ENCODE assay signal across 8 mouse cellular contexts in the genomic region with DNA sequence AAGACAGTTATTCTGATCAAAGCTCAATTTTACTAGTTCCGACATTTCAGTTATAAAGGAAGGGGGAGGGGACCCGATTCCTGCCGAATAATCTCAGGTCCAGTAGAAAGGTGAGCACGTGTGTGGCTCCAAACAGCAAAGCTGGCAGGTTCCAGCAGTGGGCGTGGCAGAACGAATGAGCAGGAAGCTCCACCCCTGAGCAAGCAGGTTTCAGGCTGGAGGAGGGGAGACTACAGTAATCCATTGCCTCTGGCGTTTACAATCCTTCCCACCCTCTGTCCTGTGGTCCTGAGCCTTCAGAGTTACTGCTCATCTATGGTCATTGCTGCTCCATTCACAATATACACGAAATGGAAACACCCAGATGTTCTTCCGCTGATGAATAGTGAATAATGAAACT. TPM values are rescaled to one million over a fixed set of nuclear protein-coding genes. Genes with fewer than 3 reads are reported as not detected.
DNase-seq lines count a peak whose midpoint lies in the region; ATAC-seq and TF ChIP-seq lines count a peak whose summit lies in the region.
"Not testable (repeated sequence)": the region's sequence is repeated elsewhere in the genome, so short reads cannot be mapped to it uniquely, and the experiment has no call there.

No protein-coding gene starts in this region.

- not testable (repeated sequence) for H3K36me3 ChIP-seq in forebrain, embryonic 16.5 days (ENCODE audit: control insufficient read depth, insufficient read depth); hindbrain, embryonic 10.5 days; kidney, embryonic 16.5 days (ENCODE audit: insufficient read depth, low read length); liver, embryonic 15.5 days (replicated peaks); midbrain, embryonic 15.5 days (replicated peaks); stomach, postnatal 0 days (ENCODE audit: control insufficient read depth, insufficient read depth, low read length)

- H3K27ac ChIP-seq in forebrain, embryonic 16.5 days (ENCODE audit: low read length); hindbrain, embryonic 10.5 days; kidney, embryonic 16.5 days (ENCODE audit: low read length); liver, embryonic 15.5 days (replicated peaks); midbrain, embryonic 15.5 days; stomach, postnatal 0 days (replicated peaks): not testable (repeated sequence)

- ATAC-seq in forebrain, embryonic 16.5 days = peak; percentile 28; the same call in 1 of the 2 replicates
- ATAC-seq in kidney, embryonic 16.5 days (ENCODE audit: low FRiP score, low TSS enrichment) = peak; percentile 42; the same call in 1 of the 2 replicates
- peak; percentile 40 for ATAC-seq in liver, embryonic 15.5 days (ENCODE audit: insufficient read depth)
- peak; percentile 60; the same call in 1 of the 2 replicates for ATAC-seq in midbrain, embryonic 15.5 days (replicated peaks)
- peak; percentile 53; the same call in 1 of the 2 replicates for ATAC-seq in stomach, postnatal 0 days (ENCODE audit: low FRiP score, low TSS enrichment)

- not testable (repeated sequence) for H3K9me3 ChIP-seq in forebrain, embryonic 16.5 days (ENCODE audit: control insufficient read depth, low read length); hindbrain, embryonic 10.5 days; kidney, embryonic 16.5 days (ENCODE audit: low read length); liver, embryonic 15.5 days (replicated peaks); midbrain, embryonic 15.5 days; stomach, postnatal 0 days (ENCODE audit: control insufficient read depth, low read length)

- DNase-seq in 416B (ENCODE audit: low read depth) = peak; percentile 40
- peak; percentile 31 to 40 for DNase-seq in adrenal gland, postnatal 36 days
- DNase-seq in hindbrain, embryonic 10.5 days (ENCODE audit: low spot score) = not testable (repeated sequence)
- peak; percentile 68 for DNase-seq in stomach, postnatal 0 days (ENCODE audit: low spot score)

- TF ChIP-seq CTCF in stomach, postnatal 0 days (IDR thresholded peaks at IDR 0.05; ENCODE audit: low read depth) = not testable (repeated sequence)

- WGBS in forebrain, embryonic 16.5 days = 12% methylated on average over 9 of the region's 9 CpGs
- 8% methylated on average over 9 of the region's 9 CpGs for WGBS in hindbrain, embryonic 10.5 days
- 5% methylated on average over 9 of the region's 9 CpGs for WGBS in kidney, embryonic 16.5 days
- WGBS in liver, embryonic 15.5 days (ENCODE audit: insufficient replicate concordance) = 3% methylated on average over 9 of the region's 9 CpGs
- 10% methylated on average over 9 of the region's 9 CpGs for WGBS in midbrain, embryonic 15.5 days
- 7% methylated on average over 9 of the region's 9 CpGs for WGBS in stomach, postnatal 0 days

- not testable (repeated sequence) for H3K4me3 ChIP-seq in forebrain, embryonic 16.5 days (replicated peaks; ENCODE audit: low read length); kidney, embryonic 16.5 days (ENCODE audit: low read length); stomach, postnatal 0 days (ENCODE audit: low read depth, low read length)
- peak overlapping the region; percentile 16; the same call in 1 of the 2 replicates for H3K4me3 ChIP-seq in hindbrain, embryonic 10.5 days
- peak overlapping the region; percentile 32 for H3K4me3 ChIP-seq in liver, embryonic 15.5 days (replicated peaks)
- H3K4me3 ChIP-seq in midbrain, embryonic 15.5 days = peak overlapping the region; percentile 16

- H3K4me1 ChIP-seq in forebrain, embryonic 16.5 days (replicated peaks; ENCODE audit: control insufficient read depth, insufficient read depth, low read length); hindbrain, embryonic 10.5 days (replicated peaks); kidney, embryonic 16.5 days (ENCODE audit: insufficient read depth, low read length); midbrain, embryonic 15.5 days; stomach, postnatal 0 days (replicated peaks; ENCODE audit: control insufficient read depth, insufficient read depth): not testable (repeated sequence)
- H3K4me1 ChIP-seq in liver, embryonic 15.5 days (replicated peaks) = peaks cover 14% of the 10 kb centered on the region

- H3K27me3 ChIP-seq in forebrain, embryonic 16.5 days (replicated peaks; ENCODE audit: control insufficient read depth, insufficient read depth, low read length); hindbrain, embryonic 10.5 days (ENCODE audit: insufficient read depth, poor library complexity, severe bottlenecking); kidney, embryonic 16.5 days (ENCODE audit: insufficient read depth, low read length); liver, embryonic 15.5 days; midbrain, embryonic 15.5 days (replicated peaks); stomach, postnatal 0 days (ENCODE audit: control insufficient read depth, insufficient read depth, low read length): not testable (repeated sequence)

- 0 out of 2 replicates have a peak overlapping the region, but pooled peaks have one; percentile 17 for H3K4me2 ChIP-seq in forebrain, embryonic 16.5 days (ENCODE audit: low read length)
- peak overlapping the region; percentile 39 for H3K4me2 ChIP-seq in kidney, embryonic 16.5 days (replicated peaks; ENCODE audit: low read depth, low read length)
- H3K4me2 ChIP-seq in liver, embryonic 15.5 days = peak overlapping the region; percentile 59
- peak overlapping the region; percentile 38 for H3K4me2 ChIP-seq in midbrain, embryonic 15.5 days
- peak overlapping the region; percentile 34 for H3K4me2 ChIP-seq in stomach, postnatal 0 days (replicated peaks; ENCODE audit: low read depth)

- not testable (repeated sequence) for TF ChIP-seq EP300 in stomach, postnatal 0 days (optimal IDR thresholded peaks at IDR 0.05)

- not testable (repeated sequence) for H3K9ac ChIP-seq in forebrain, embryonic 16.5 days (replicated peaks; ENCODE audit: low read depth, low read length); kidney, embryonic 16.5 days (replicated peaks; ENCODE audit: low read length); midbrain, embryonic 15.5 days; stomach, postnatal 0 days (ENCODE audit: low read length)
- peak overlapping the region; percentile 7; the same call in 1 of the 2 replicates for H3K9ac ChIP-seq in liver, embryonic 15.5 days

RNA-seq across cellular contexts. Expression of a gene that starts 42.8 kb away (rescaled TPM):
- total RNA-seq in adrenal gland, postnatal 36 days (2021) = 1 to 10 TPM; 1.7 to 2.4 TPM
- polyA plus RNA-seq in forebrain, embryonic 16.5 days (2015; fragmentation: Nextera tagmentation; extraction: Ambion mirVana) = 6.1 and 6.7 TPM in 2 replicates
- polyA plus RNA-seq in hindbrain, embryonic 10.5 days (2016; fragmentation: Nextera tagmentation; extraction: Ambion mirVana) = 3.3 and 4.5 TPM in 2 replicates
- polyA plus RNA-seq in kidney, embryonic 16.5 days (2015; fragmentation: Nextera tagmentation; extraction: Ambion mirVana) = 3.7 and 4.3 TPM in 2 replicates
- 0.86 and 1.0 TPM in 2 replicates for polyA plus RNA-seq in liver, embryonic 15.5 days (2015; fragmentation: Nextera tagmentation; extraction: Ambion mirVana)
- 3.9 and 4.2 TPM in 2 replicates for polyA plus RNA-seq in midbrain, embryonic 15.5 days (2015; fragmentation: Nextera tagmentation; extraction: Ambion mirVana)
- 1.0 and 1.4 TPM in 2 replicates for polyA plus RNA-seq in stomach, postnatal 0 days (2015; fragmentation: Nextera tagmentation; extraction: Ambion mirVana)
